Mouse (Mus musculus): ENCODE results near the gene Nhsl1. TPM values are rescaled to one million over a fixed set of nuclear protein-coding genes. Genes with fewer than 3 reads are reported as not detected.

Nhsl1 gene
- polyA plus RNA-seq, 1 experiment from 2014 or later = 8.6 TPM

GRCm38 (mm10) chr10:18319691-18320090 is 906 bp downstream of the Nhsl1 start:
- Histone ChIP-seq H3K27ac (replicated peaks; ENCODE audit: low read depth, low read length) (no peak overlapping the region), H3K4me1 (ENCODE audit: control insufficient read depth, insufficient read depth, low read length) (no peaks in the 10 kb centered on the region; the same call in 1 of the 2 replicates), H3K4me2 (ENCODE audit: low read depth, severe bottlenecking) (peak overlapping the region; percentile 76), H3K4me3 (ENCODE audit: low read depth, low read length) (peak overlapping the region; percentile 88), H3K9me3 (ENCODE audit: control insufficient read depth, low read length) (no peaks in the 10 kb centered on the region), H3K9ac (ENCODE audit: low read length) (no peak overlapping the region), H3K36me3 (ENCODE audit: control insufficient read depth, insufficient read depth, low read length) (no peaks in the 10 kb centered on the region), H3K27me3 (ENCODE audit: control insufficient read depth, insufficient read depth, low read length) (no peaks in the 10 kb centered on the region)
- ATAC-seq (ENCODE audit: insufficient number of reproducible peaks, low FRiP score, low TSS enrichment, low read depth) (no peak), DNase-seq (ENCODE audit: low spot score) (no peak)
- 19% methylated on average over 4 of the region's 4 CpGs for WGBS

- 91% methylated on average over 6 of the region's 6 CpGs for WGBS
- no peaks in the 10 kb centered on the region for H3K9me3 ChIP-seq (ENCODE audit: control insufficient read depth, low read length)
- DNase-seq (ENCODE audit: low spot score) = no peak
Measured at GRCm38 (mm10) chr10:18321861-18322260, 3.1 kb downstream of the Nhsl1 start.

DNA sequence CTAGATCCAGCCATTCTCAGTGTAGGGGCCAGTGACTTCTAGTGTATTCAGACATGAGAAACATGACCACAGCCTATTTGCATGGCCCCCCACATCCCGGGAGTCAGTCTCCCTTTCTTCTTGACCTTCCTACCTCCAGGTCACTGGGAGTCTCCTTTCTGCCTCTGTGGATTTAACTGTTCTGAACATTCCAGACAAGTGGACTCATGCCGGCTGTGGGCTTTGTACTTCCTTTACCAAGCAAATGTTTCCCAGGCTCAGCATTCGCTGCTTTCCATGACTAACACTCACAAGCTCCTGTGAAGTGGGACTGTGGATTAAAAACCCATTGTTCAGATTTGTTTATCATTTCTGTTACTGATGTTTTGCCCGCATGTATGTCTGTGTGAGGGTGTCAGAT is 4.9 kb downstream of the Nhsl1 start:
- Histone ChIP-seq H3K4me2 (ENCODE audit: low read depth, severe bottlenecking) (no peak overlapping the region), H3K4me3 (ENCODE audit: low read depth, low read length) (no peak overlapping the region), H3K9ac (ENCODE audit: low read length) (no peak overlapping the region), H3K36me3 (ENCODE audit: control insufficient read depth, insufficient read depth, low read length) (no peaks in the 10 kb centered on the region), H3K9me3 (ENCODE audit: control insufficient read depth, low read length) (no peaks in the 10 kb centered on the region), H3K27me3 (ENCODE audit: control insufficient read depth, insufficient read depth, low read length) (no peaks in the 10 kb centered on the region), H3K4me1 (ENCODE audit: control insufficient read depth, insufficient read depth, low read length) (peaks cover 4% of the 10 kb centered on the region; the same call in 1 of the 2 replicates), H3K27ac (replicated peaks; ENCODE audit: low read depth, low read length) (no peak overlapping the region)
- ATAC-seq (ENCODE audit: insufficient number of reproducible peaks, low FRiP score, low TSS enrichment, low read depth) (no peak), DNase-seq (ENCODE audit: low spot score) (no peak)
- WGBS = 60% methylated on average over 4 of the region's 4 CpGs

More at GRCm38 (mm10) chr10:18321861-18322260, 3.1 kb downstream of the Nhsl1 start:
- no peaks in the 10 kb centered on the region; the same call in 1 of the 2 replicates for H3K4me1 ChIP-seq (ENCODE audit: control insufficient read depth, insufficient read depth, low read length)
- no peaks in the 10 kb centered on the region for H3K36me3 ChIP-seq (ENCODE audit: control insufficient read depth, insufficient read depth, low read length)
- H3K4me2 ChIP-seq (ENCODE audit: low read depth, severe bottlenecking) = no peak overlapping the region
- no peak for ATAC-seq (ENCODE audit: insufficient number of reproducible peaks, low FRiP score, low TSS enrichment, low read depth)
- H3K4me3 ChIP-seq (ENCODE audit: low read depth, low read length) = no peak overlapping the region
- H3K9ac ChIP-seq (ENCODE audit: low read length) = no peak overlapping the region
- H3K27me3 ChIP-seq (ENCODE audit: control insufficient read depth, insufficient read depth, low read length) = no peaks in the 10 kb centered on the region
- H3K27ac ChIP-seq (replicated peaks; ENCODE audit: low read depth, low read length) = no peak overlapping the region

GRCm38 (mm10) chr10:18328331-18328908 is 9.6 kb downstream of the Nhsl1 start:
- whole genome bisulfite sequencing = 67% methylated on average over 5 of the region's 5 CpGs
- no peak overlapping the region for H3K27ac ChIP-seq (replicated peaks; ENCODE audit: low read depth, low read length)

DNA sequence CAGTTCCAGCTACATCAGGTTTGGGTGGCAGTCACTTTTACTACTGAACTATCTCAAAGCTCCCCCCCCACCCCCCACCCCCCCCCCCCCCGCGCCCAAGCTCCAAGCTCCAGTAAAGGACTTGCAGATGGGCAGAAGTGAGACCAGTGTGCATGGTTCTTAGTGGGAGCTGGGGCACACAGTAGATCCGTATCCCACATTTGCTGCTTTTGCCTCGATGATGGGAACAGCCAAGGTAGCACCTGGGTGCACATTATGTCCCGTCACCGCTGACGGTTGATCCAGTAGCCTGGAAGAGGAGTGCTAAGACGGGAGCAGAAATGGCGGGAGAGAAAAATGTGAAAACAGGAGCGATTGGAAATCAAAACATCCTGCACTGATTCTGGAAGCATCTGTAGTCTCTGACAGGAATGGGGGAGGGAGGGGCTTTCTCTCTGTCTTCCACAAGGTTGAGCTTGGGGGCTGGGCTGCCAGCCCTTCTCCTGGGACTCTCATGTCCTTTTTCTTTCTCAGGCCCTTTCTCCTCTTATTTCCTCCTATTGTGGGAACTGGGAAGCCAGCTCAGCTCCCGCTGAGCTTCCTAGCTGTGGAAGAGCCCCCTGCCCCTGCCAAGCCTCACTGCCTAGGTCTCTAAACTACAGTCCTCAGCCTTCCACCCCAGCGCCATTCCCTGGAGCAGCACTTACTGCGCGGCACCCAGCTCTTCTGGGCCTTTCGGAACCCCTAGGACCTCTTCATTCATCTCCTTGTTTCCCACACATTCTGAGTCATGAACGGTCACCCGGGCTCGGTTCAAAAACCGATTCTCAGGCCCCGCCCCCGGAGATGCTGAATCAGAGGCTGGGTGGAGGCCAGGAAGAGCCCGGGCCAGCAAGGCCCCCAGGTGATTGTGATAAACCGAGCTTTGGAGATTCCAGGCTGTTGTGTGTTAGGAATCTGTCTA is 10.6 kb downstream of the Nhsl1 start:
- Histone ChIP-seq H3K4me2 (ENCODE audit: low read depth, severe bottlenecking) (peak overlapping the region; percentile 44), H3K4me1 (ENCODE audit: control insufficient read depth, insufficient read depth, low read length) (peaks cover 13% of the 10 kb centered on the region; the same call in 1 of the 2 replicates), H3K9ac (ENCODE audit: low read length) (peak overlapping the region; percentile 49), H3K36me3 (ENCODE audit: control insufficient read depth, insufficient read depth, low read length) (no peaks in the 10 kb centered on the region), H3K27me3 (ENCODE audit: control insufficient read depth, insufficient read depth, low read length) (no peaks in the 10 kb centered on the region), H3K9me3 (ENCODE audit: control insufficient read depth, low read length) (no peaks in the 10 kb centered on the region), H3K4me3 (ENCODE audit: low read depth, low read length) (peak overlapping the region; percentile 15), H3K27ac (replicated peaks; ENCODE audit: low read depth, low read length) (no peak overlapping the region)
- DNase-seq (ENCODE audit: low spot score) (peak; percentile 58), ATAC-seq (ENCODE audit: insufficient number of reproducible peaks, low FRiP score, low TSS enrichment, low read depth) (no peak)
- 8% methylated on average over 22 of the region's 23 CpGs for WGBS

More at GRCm38 (mm10) chr10:18328331-18328908, 9.6 kb downstream of the Nhsl1 start:
- Histone ChIP-seq H3K4me3 (ENCODE audit: low read depth, low read length) (no peak overlapping the region), H3K27me3 (ENCODE audit: control insufficient read depth, insufficient read depth, low read length) (no peaks in the 10 kb centered on the region), H3K9ac (ENCODE audit: low read length) (no peak overlapping the region), H3K4me2 (ENCODE audit: low read depth, severe bottlenecking) (no peak overlapping the region), H3K36me3 (ENCODE audit: control insufficient read depth, insufficient read depth, low read length) (no peaks in the 10 kb centered on the region), H3K9me3 (ENCODE audit: control insufficient read depth, low read length) (no peaks in the 10 kb centered on the region), H3K4me1 (ENCODE audit: control insufficient read depth, insufficient read depth, low read length) (peaks cover 13% of the 10 kb centered on the region; the same call in 1 of the 2 replicates)
- ATAC-seq (ENCODE audit: insufficient number of reproducible peaks, low FRiP score, low TSS enrichment, low read depth) (no peak), DNase-seq (ENCODE audit: low spot score) (no peak)

- H3K4me3 ChIP-seq (ENCODE audit: low read depth, low read length) = no peak overlapping the region
- no peaks in the 10 kb centered on the region for H3K36me3 ChIP-seq (ENCODE audit: control insufficient read depth, insufficient read depth, low read length)
- no peaks in the 10 kb centered on the region for H3K9me3 ChIP-seq (ENCODE audit: control insufficient read depth, low read length)
- H3K27ac ChIP-seq (replicated peaks; ENCODE audit: low read depth, low read length) = no peak overlapping the region
- H3K9ac ChIP-seq (ENCODE audit: low read length) = no peak overlapping the region
- no peaks in the 10 kb centered on the region for H3K27me3 ChIP-seq (ENCODE audit: control insufficient read depth, insufficient read depth, low read length)
- ATAC-seq (ENCODE audit: insufficient number of reproducible peaks, low FRiP score, low TSS enrichment, low read depth) (no peak), DNase-seq (ENCODE audit: low spot score) (no peak)
- 89% methylated on average over 5 of the region's 5 CpGs for WGBS
- H3K4me1 ChIP-seq (ENCODE audit: control insufficient read depth, insufficient read depth, low read length) = peaks cover 13% of the 10 kb centered on the region; the same call in 1 of the 2 replicates
- no peak overlapping the region for H3K4me2 ChIP-seq (ENCODE audit: low read depth, severe bottlenecking)
Measured at GRCm38 (mm10) chr10:18330445-18330844, 11.7 kb downstream of the Nhsl1 start.

GRCm38 (mm10) chr10:18333575-18333974 is 14.8 kb downstream of the Nhsl1 start:
- no peak overlapping the region for H3K4me2 ChIP-seq (ENCODE audit: low read depth, severe bottlenecking)
- 49% methylated on average over 4 of the region's 4 CpGs for WGBS
- H3K4me1 ChIP-seq (ENCODE audit: control insufficient read depth, insufficient read depth, low read length) = peaks cover 10% of the 10 kb centered on the region; the same call in 1 of the 2 replicates

GRCm38 (mm10) chr10:18334176-18334575 is 15.4 kb downstream of the Nhsl1 start:
- H3K27ac ChIP-seq (replicated peaks; ENCODE audit: low read depth, low read length) = no peak overlapping the region
- H3K36me3 ChIP-seq (ENCODE audit: control insufficient read depth, insufficient read depth, low read length) = no peaks in the 10 kb centered on the region
- H3K4me3 ChIP-seq (ENCODE audit: low read depth, low read length) = no peak overlapping the region
- H3K27me3 ChIP-seq (ENCODE audit: control insufficient read depth, insufficient read depth, low read length) = no peaks in the 10 kb centered on the region
- 92% methylated on average over 4 of the region's 4 CpGs for WGBS
- no peaks in the 10 kb centered on the region for H3K9me3 ChIP-seq (ENCODE audit: control insufficient read depth, low read length)
- H3K4me1 ChIP-seq (ENCODE audit: control insufficient read depth, insufficient read depth, low read length) = peaks cover 8% of the 10 kb centered on the region; the same call in 1 of the 2 replicates
- H3K4me2 ChIP-seq (ENCODE audit: low read depth, severe bottlenecking) = no peak overlapping the region
- no peak for ATAC-seq (ENCODE audit: insufficient number of reproducible peaks, low FRiP score, low TSS enrichment, low read depth)
- no peak overlapping the region for H3K9ac ChIP-seq (ENCODE audit: low read length)
- no peak for DNase-seq (ENCODE audit: low spot score)

More at GRCm38 (mm10) chr10:18333575-18333974, 14.8 kb downstream of the Nhsl1 start:
- DNase-seq (ENCODE audit: low spot score) = no peak
- Histone ChIP-seq H3K36me3 (ENCODE audit: control insufficient read depth, insufficient read depth, low read length) (no peaks in the 10 kb centered on the region), H3K4me3 (ENCODE audit: low read depth, low read length) (no peak overlapping the region), H3K9me3 (ENCODE audit: control insufficient read depth, low read length) (no peaks in the 10 kb centered on the region), H3K9ac (ENCODE audit: low read length) (no peak overlapping the region), H3K27ac (replicated peaks; ENCODE audit: low read depth, low read length) (no peak overlapping the region), H3K27me3 (ENCODE audit: control insufficient read depth, insufficient read depth, low read length) (no peaks in the 10 kb centered on the region)
- ATAC-seq (ENCODE audit: insufficient number of reproducible peaks, low FRiP score, low TSS enrichment, low read depth) = no peak

Measured in limb, embryonic 11.5 days (tissue).